Mouse (Mus musculus) forebrain, embryonic 14.5 days (tissue): ENCODE measurements around the gene Zfp189. TPM values are rescaled to one million over a fixed set of nuclear protein-coding genes. Genes with fewer than 3 reads are reported as not detected.
A peak's percentile ranks its signal among the peaks of the same experiment; 100 is the strongest.

Experiments
- ATAC-seq: fragments of 200-750 bp; cut with Nextera tagmentation; 2 replicates; pipeline ENCODE4 v1.8.0; 2017; ENCODE audit warnings: mild to moderate bottlenecking, moderate library complexity
- DNase-seq: peaks from one replicate; pipeline ENCODE4 v3.0.0-alpha.2; 2015; ENCODE audit warnings: low spot score
- H3K27ac ChIP-seq: fragments of 300-500 bp; sonication (generic); 2 replicates; pipeline ENCODE4 v1.5.1; 2014; ENCODE audit warnings: low read depth, mild to moderate bottlenecking, control low read depth, low read length, moderate library complexity
- H3K27me3 ChIP-seq: fragments of 300-500 bp; sonication (generic); replicated peaks from 2 replicates; pipeline ENCODE4 v1.6.1; 2014; ENCODE audit warnings: low read length, control low read depth, mixed read lengths; ENCODE audit not compliant: control insufficient read depth, insufficient read depth
- H3K36me3 ChIP-seq: fragments of 300-500 bp; sonication (generic); 2 replicates; pipeline ENCODE4 v1.6.1; 2014; ENCODE audit warnings: low read length, control low read depth; ENCODE audit not compliant: control insufficient read depth, insufficient read depth
- H3K4me1 ChIP-seq: fragments of 300-500 bp; sonication (generic); 2 replicates; pipeline ENCODE4 v1.6.1; 2014; ENCODE audit warnings: antibody characterized with exemption, low read length, control low read depth; ENCODE audit not compliant: control insufficient read depth, insufficient read depth
- H3K4me2 ChIP-seq: fragments of 300-500 bp; sonication (generic); 2 replicates; pipeline ENCODE4 v1.6.1; 2014; ENCODE audit warnings: mild to moderate bottlenecking, control low read depth, low read length
- H3K4me3 ChIP-seq: fragments of 300-500 bp; sonication (generic); 2 replicates; pipeline ENCODE4 v1.5.1; 2014; ENCODE audit warnings: low read depth, low read length, control low read depth
- H3K9ac ChIP-seq: fragments of 300-500 bp; sonication (generic); 2 replicates; pipeline ENCODE4 v1.6.1; 2014; ENCODE audit warnings: mild to moderate bottlenecking, low read length, control low read depth, moderate library complexity
- H3K9me3 ChIP-seq: fragments of 300-500 bp; sonication (generic); replicated peaks from 2 replicates; pipeline ENCODE4 v1.6.1; 2016; ENCODE audit warnings: low read length, control low read depth, mixed read lengths; ENCODE audit not compliant: control insufficient read depth
- WGBS: fragments of 180-500 bp; shearing (Covaris S2); extraction: QIAGEN DNeasy Blood & Tissue Kit; methylation state at CpG from one replicate; pipeline ENCODE4 v1.1.7; 2014; 5-methylcytosine and 5-hydroxymethylcytosine counted together
- polyA plus RNA-seq: library from polyadenylated mRNA; unstranded; fragments of >200 nt; fragmentation: Nextera tagmentation; extraction: Ambion mirVana; gene quantifications from 2 replicates; pipeline ENCODE4 v1.2.1, GENCODE M21; 2014

The Zfp189 gene
- polyA plus RNA-seq, 1 experiment from 2014 or later: 14.4 TPM

GRCm38 (mm10) chr4:49522576-49522975, 1.6 kb downstream of the Zfp189 start:
- no peak overlapping the region for H3K27ac ChIP-seq
- H3K4me3 ChIP-seq: no peak overlapping the region
- H3K9ac ChIP-seq: no peak overlapping the region
- DNase-seq (peak; percentile 52), ATAC-seq (no peak)
- H3K4me2 ChIP-seq: peak overlapping the region; percentile 71
- peaks cover 12% of the 10 kb centered on the region for H3K4me1 ChIP-seq
- H3K9me3 ChIP-seq: no peaks in the 10 kb centered on the region
- H3K36me3 ChIP-seq: peaks cover 12% of the 10 kb centered on the region; the same call in 1 of the 2 replicates
- WGBS: 54% methylated on average over 9 of the region's 9 CpGs
- no peaks in the 10 kb centered on the region for H3K27me3 ChIP-seq

GRCm38 (mm10) chr4:49535036-49535435, 14.1 kb downstream of the Zfp189 start:
- Histone ChIP-seq H3K27ac (no peak overlapping the region), H3K9me3 (no peaks in the 10 kb centered on the region; the same call in 1 of the 2 replicates), H3K4me3 (no peak overlapping the region), H3K36me3 (peaks cover 17% of the 10 kb centered on the region), H3K4me1 (no peaks in the 10 kb centered on the region), H3K4me2 (no peak overlapping the region), H3K9ac (no peak overlapping the region), H3K27me3 (no peaks in the 10 kb centered on the region)
- DNase-seq (no peak), ATAC-seq (no peak)
- 82% methylated on average over 3 of the region's 3 CpGs for WGBS

- Histone ChIP-seq H3K27me3 (no peaks in the 10 kb centered on the region), H3K36me3 (peaks cover 10% of the 10 kb centered on the region), H3K4me2 (no peak overlapping the region), H3K4me3 (no peak overlapping the region), H3K27ac (no peak overlapping the region), H3K9ac (no peak overlapping the region), H3K4me1 (no peaks in the 10 kb centered on the region), H3K9me3 (no peaks in the 10 kb centered on the region)
- ATAC-seq: no peak
- no peak for DNase-seq
- 94% methylated on average over 4 of the region's 4 CpGs for WGBS
Observed at GRCm38 (mm10) chr4:49535675-49536294, 14.8 kb downstream of the Zfp189 start.

GRCm38 (mm10) chr4:49536671-49537070, 15.7 kb downstream of the Zfp189 start:
- Histone ChIP-seq H3K27ac (no peak overlapping the region), H3K36me3 (peaks cover 6% of the 10 kb centered on the region; the same call in 1 of the 2 replicates), H3K4me2 (no peak overlapping the region), H3K9me3 (no peaks in the 10 kb centered on the region), H3K4me3 (no peak overlapping the region), H3K27me3 (no peaks in the 10 kb centered on the region), H3K9ac (no peak overlapping the region), H3K4me1 (no peaks in the 10 kb centered on the region)
- DNase-seq (no peak), ATAC-seq (no peak)
- 84% methylated on average over 4 of the region's 4 CpGs for WGBS

- no peak overlapping the region for H3K27ac ChIP-seq
- no peak overlapping the region for H3K4me2 ChIP-seq
- H3K9me3 ChIP-seq: no peaks in the 10 kb centered on the region
- H3K4me1 ChIP-seq: no peaks in the 10 kb centered on the region
- no peak overlapping the region for H3K9ac ChIP-seq
- 56% methylated on average over 6 of the region's 6 CpGs for WGBS
- ATAC-seq (no peak), DNase-seq (peak; percentile 20)
- H3K36me3 ChIP-seq: no peaks in the 10 kb centered on the region
- no peak overlapping the region for H3K4me3 ChIP-seq
- H3K27me3 ChIP-seq: no peaks in the 10 kb centered on the region
Observed at GRCm38 (mm10) chr4:49539665-49540064, 18.7 kb downstream of the Zfp189 start.

- Histone ChIP-seq H3K4me1 (no peaks in the 10 kb centered on the region), H3K27me3 (no peaks in the 10 kb centered on the region), H3K4me3 (no peak overlapping the region), H3K36me3 (no peaks in the 10 kb centered on the region), H3K9me3 (no peaks in the 10 kb centered on the region), H3K9ac (no peak overlapping the region), H3K27ac (no peak overlapping the region), H3K4me2 (no peak overlapping the region)
- DNase-seq: no peak
- no peak for ATAC-seq
- WGBS: 78% methylated on average over 3 of the region's 3 CpGs
Observed at GRCm38 (mm10) chr4:49540966-49541365, 20.0 kb downstream of the Zfp189 start.

GRCm38 (mm10) chr4:49546026-49546425, 25.1 kb downstream of the Zfp189 start:
- no peak for ATAC-seq

GRCm38 (mm10) chr4:49546873-49547543, 26.0 kb downstream of the Zfp189 start:
- Histone ChIP-seq H3K4me1 (no peaks in the 10 kb centered on the region), H3K27me3 (no peaks in the 10 kb centered on the region), H3K9me3 (no peaks in the 10 kb centered on the region), H3K9ac (no peak overlapping the region), H3K27ac (no peak overlapping the region), H3K4me3 (no peak overlapping the region), H3K36me3 (no peaks in the 10 kb centered on the region), H3K4me2 (no peak overlapping the region)
- WGBS: 77% methylated on average over 6 of the region's 6 CpGs
- no peak for DNase-seq
- ATAC-seq: no peak

More at GRCm38 (mm10) chr4:49546026-49546425, 25.1 kb downstream of the Zfp189 start:
- no peaks in the 10 kb centered on the region for H3K9me3 ChIP-seq
- no peaks in the 10 kb centered on the region for H3K36me3 ChIP-seq
- DNase-seq: no peak
- WGBS: 89% methylated on average over 2 of the region's 2 CpGs
- H3K27me3 ChIP-seq: no peaks in the 10 kb centered on the region
- H3K27ac ChIP-seq: no peak overlapping the region
- H3K4me2 ChIP-seq: no peak overlapping the region
- no peaks in the 10 kb centered on the region for H3K4me1 ChIP-seq
- no peak overlapping the region for H3K9ac ChIP-seq
- H3K4me3 ChIP-seq: no peak overlapping the region

GRCm38 (mm10) chr4:49547544-49548219, 26.7 kb downstream of the Zfp189 start:
- no peak for ATAC-seq
- DNase-seq: no peak
- Histone ChIP-seq H3K9ac (no peak overlapping the region), H3K4me3 (no peak overlapping the region), H3K27me3 (no peaks in the 10 kb centered on the region), H3K27ac (no peak overlapping the region), H3K9me3 (no peaks in the 10 kb centered on the region), H3K36me3 (no peaks in the 10 kb centered on the region), H3K4me1 (no peaks in the 10 kb centered on the region), H3K4me2 (no peak overlapping the region)
- WGBS: 91% methylated on average over 7 of the region's 7 CpGs
